Mouse (Mus musculus) cerebellum, postnatal 10 days (tissue): ENCODE results near the gene Grhpr.
"Not testable (repeated sequence)": the region's sequence is repeated elsewhere in the genome, so short reads cannot be mapped to it uniquely, and the experiment has no call there.

Experiments
- DNase-seq, 2 experiments: peaks; one replicate each; pipeline ENCODE4 v3.0.0; 2021; ENCODE audit warnings: mixed read lengths in 2 of 2

The Grhpr gene

GRCm38 (mm10) chr4:45018452-45018980, 37.3 kb downstream of the Grhpr start, which contains the start of gene Polr1e:
Polr1e (plus strand) TSS chr4:45018583.
- peak; percentile 91 to 92 for DNase-seq

- DNase-seq, result peak; percentile 21 to 34
Measured at GRCm38 (mm10) chr4:45019009-45019408, 37.8 kb downstream of the Grhpr start.

DNA sequence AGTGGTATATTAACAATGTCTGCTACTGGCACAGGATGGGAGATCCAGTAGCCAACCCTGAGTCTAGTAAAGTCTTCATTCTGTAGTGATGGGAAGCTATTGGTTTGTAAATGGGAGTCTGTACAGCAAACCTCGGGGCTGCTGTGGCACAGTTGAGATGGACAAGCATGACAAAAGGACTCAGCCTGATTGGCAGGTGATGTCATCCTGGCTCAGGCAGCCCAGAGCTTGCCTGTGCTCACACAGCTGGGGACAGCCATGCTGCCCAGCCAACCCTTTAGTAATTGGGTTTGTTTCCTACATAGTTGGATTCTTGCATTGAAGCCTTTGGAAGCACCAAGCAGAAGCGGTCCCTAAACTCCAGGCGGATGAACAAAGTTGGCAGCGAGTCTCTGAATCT, 45.3 kb downstream of the Grhpr start:
- DNase-seq, result no peak

DNA sequence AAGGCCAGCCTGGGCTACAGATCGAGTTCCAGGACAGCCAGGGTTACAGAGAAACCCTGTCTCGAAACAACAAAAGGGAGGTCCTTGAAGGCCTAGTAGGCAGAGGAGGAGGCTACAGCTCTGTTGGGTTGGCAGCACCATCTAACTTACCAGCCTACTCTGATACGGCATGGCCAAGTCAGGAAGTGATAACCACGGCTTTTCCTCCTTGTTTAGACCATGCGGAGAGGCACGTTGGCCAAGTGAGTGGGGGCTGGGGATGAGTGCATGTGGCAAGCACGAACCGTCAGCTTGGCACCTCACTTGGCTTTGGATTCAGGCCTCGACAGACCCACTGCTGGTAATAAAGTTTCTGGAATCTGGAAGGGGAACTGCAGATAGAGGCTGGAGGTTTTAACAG, 51.4 kb downstream of the Grhpr start:
- peak in 1 of 2 experiments; percentile 26 for DNase-seq

GRCm38 (mm10) chr4:45034693-45035628, 53.8 kb downstream of the Grhpr start:
- peak in 1 of 2 experiments; percentile 37 for DNase-seq

GRCm38 (mm10) chr4:45036048-45036447, 54.9 kb downstream of the Grhpr start:
- no peak for DNase-seq

DNA sequence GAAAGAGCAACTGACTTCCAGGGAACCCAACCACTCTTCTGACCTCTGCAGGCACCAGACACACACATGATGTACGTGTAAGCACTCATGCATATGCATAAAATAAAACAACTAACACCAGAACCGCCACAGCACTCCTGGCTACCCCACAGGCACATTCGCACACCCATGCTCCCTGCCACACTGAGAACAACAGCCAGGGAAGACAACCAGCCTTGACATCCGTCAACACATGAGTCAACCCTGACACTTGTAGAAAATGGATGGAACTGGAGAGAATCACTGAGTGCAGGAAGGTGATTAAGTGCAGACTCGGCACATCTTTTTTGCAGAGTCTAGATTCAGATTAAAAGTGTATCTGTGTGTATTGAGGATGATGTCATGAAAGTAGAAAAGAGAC, 55.4 kb downstream of the Grhpr start:
- DNase-seq, result no peak

GRCm38 (mm10) chr4:45037455-45038410, 56.5 kb downstream of the Grhpr start:
- DNase-seq, result no peak

GRCm38 (mm10) chr4:45038879-45039278, 57.7 kb downstream of the Grhpr start:
- DNase-seq, result peak; percentile 20 to 37

GRCm38 (mm10) chr4:45039546-45039945, 58.4 kb downstream of the Grhpr start:
- not testable (repeated sequence) for DNase-seq
